Mouse (Mus musculus): ENCODE results near the gene Olfr666. TPM values are rescaled to one million over a fixed set of nuclear protein-coding genes. Genes with fewer than 3 reads are reported as not detected.

The Olfr666 gene
- polyA plus RNA-seq, 1 experiment from 2014 or later: not detected

Other genes starting within 250 kb of the Olfr666 start
- not detected in 2 replicates for gene Olfr658, start 248.6 kb downstream of the Olfr666 start, polyA plus RNA-seq (2016; fragmentation: Nextera tagmentation; extraction: Ambion mirVana)
- gene Olfr659, start 229.2 kb downstream of the Olfr666 start, polyA plus RNA-seq (2016; fragmentation: Nextera tagmentation; extraction: Ambion mirVana): not detected in 2 replicates
- not detected in 2 replicates for gene Olfr661, start 209.5 kb downstream of the Olfr666 start, polyA plus RNA-seq (2016; fragmentation: Nextera tagmentation; extraction: Ambion mirVana)
- gene Usp17le, start 118.5 kb downstream of the Olfr666 start, polyA plus RNA-seq (2016; fragmentation: Nextera tagmentation; extraction: Ambion mirVana): not detected in 2 replicates
- not detected in 2 replicates for gene Usp17lb, start 53.3 kb downstream of the Olfr666 start, polyA plus RNA-seq (2016; fragmentation: Nextera tagmentation; extraction: Ambion mirVana)
- gene Usp17la, start 38.9 kb downstream of the Olfr666 start, polyA plus RNA-seq (2016; fragmentation: Nextera tagmentation; extraction: Ambion mirVana): not detected in 2 replicates
- gene Olfr665, start 17.9 kb downstream of the Olfr666 start, polyA plus RNA-seq (2016; fragmentation: Nextera tagmentation; extraction: Ambion mirVana): not detected in 2 replicates
- not detected in 2 replicates for gene Olfr667, start 25.5 kb upstream of the Olfr666 start, polyA plus RNA-seq (2016; fragmentation: Nextera tagmentation; extraction: Ambion mirVana)
- not detected in 2 replicates for gene Olfr668, start 32.1 kb upstream of the Olfr666 start, polyA plus RNA-seq (2016; fragmentation: Nextera tagmentation; extraction: Ambion mirVana)
- not detected in 2 replicates for gene Olfr669, start 38.3 kb upstream of the Olfr666 start, polyA plus RNA-seq (2016; fragmentation: Nextera tagmentation; extraction: Ambion mirVana)
- gene Olfr670, start 66.7 kb upstream of the Olfr666 start, polyA plus RNA-seq (2016; fragmentation: Nextera tagmentation; extraction: Ambion mirVana): not detected in 2 replicates
- gene Olfr671, start 83.2 kb upstream of the Olfr666 start, polyA plus RNA-seq (2016; fragmentation: Nextera tagmentation; extraction: Ambion mirVana): not detected in 2 replicates
- not detected in 2 replicates for gene Olfr672, start 106.1 kb upstream of the Olfr666 start, polyA plus RNA-seq (2016; fragmentation: Nextera tagmentation; extraction: Ambion mirVana)
- gene Olfr675, start 132.5 kb upstream of the Olfr666 start, polyA plus RNA-seq (2016; fragmentation: Nextera tagmentation; extraction: Ambion mirVana): not detected in 2 replicates
- not detected in 2 replicates for gene Olfr676, start 136.7 kb upstream of the Olfr666 start, polyA plus RNA-seq (2016; fragmentation: Nextera tagmentation; extraction: Ambion mirVana)
- not detected in 2 replicates for gene Olfr677, start 155.4 kb upstream of the Olfr666 start, polyA plus RNA-seq (2016; fragmentation: Nextera tagmentation; extraction: Ambion mirVana)
- gene Olfr678, start 168.5 kb upstream of the Olfr666 start, polyA plus RNA-seq (2016; fragmentation: Nextera tagmentation; extraction: Ambion mirVana): not detected in 2 replicates
- not detected in 2 replicates for gene Olfr679, start 185.3 kb upstream of the Olfr666 start, polyA plus RNA-seq (2016; fragmentation: Nextera tagmentation; extraction: Ambion mirVana)
- gene Olfr680-ps1, start 196.9 kb upstream of the Olfr666 start, polyA plus RNA-seq (2016; fragmentation: Nextera tagmentation; extraction: Ambion mirVana): not detected in 2 replicates
- gene Olfr681, start 220.9 kb upstream of the Olfr666 start, polyA plus RNA-seq (2016; fragmentation: Nextera tagmentation; extraction: Ambion mirVana): not detected in 2 replicates

Data from hindbrain, embryonic 12.5 days (tissue).